Mouse (Mus musculus) cortical plate, adult 2 months (tissue): ENCODE measurements at regions not wholly inside any gene's neighbourhood (a gene's known extent, or its start where the extent isn't known, plus 50 kb on each side); places are given as distances from the start of the nearest gene placed in this dataset.
"Not testable (repeated sequence)": the region's sequence is repeated elsewhere in the genome, so short reads cannot be mapped to it uniquely, and the experiment has no call there.

Experiments
- H3K27ac ChIP-seq: fragments of 200-500 bp; 2 replicates; pipeline ENCODE4 v1.5.1; 2012; ENCODE audit warnings: low read length, control low read depth, inconsistent platforms; ENCODE audit not compliant: insufficient read depth
- H3K4me1 ChIP-seq: fragments of 200-500 bp; 2 replicates; pipeline ENCODE4 v1.6.1; 2011; ENCODE audit warnings: low read length; ENCODE audit not compliant: control insufficient read depth, insufficient read depth
- H3K4me3 ChIP-seq: fragments of 200-500 bp; 2 replicates; pipeline ENCODE4 v1.5.1; 2011; ENCODE audit warnings: mild to moderate bottlenecking, low read length, control low read depth; ENCODE audit not compliant: insufficient read depth
- CTCF ChIP-seq: fragments of 200-500 bp; IDR thresholded peaks from 2 replicates; pipeline ENCODE4 v1.5.1; 2011; ENCODE audit warnings: mild to moderate bottlenecking, control low read depth, low read length; ENCODE audit not compliant: insufficient read depth; ENCODE audit errors: extremely low read depth
- POLR2A ChIP-seq: fragments of 200-500 bp; IDR thresholded peaks from 2 replicates; pipeline ENCODE4 v1.6.1; 2011; ENCODE audit warnings: mild to moderate bottlenecking, low read length, control low read depth; ENCODE audit not compliant: insufficient read depth; ENCODE audit errors: extremely low read depth

GRCm38 (mm10) chr13:69129056-69129620 is 129.8 kb upstream of the Adcy2 start:
- Histone ChIP-seq H3K4me1 (no peaks in the 10 kb centered on the region), H3K27ac (no peak overlapping the region)
- TF ChIP-seq CTCF (no peak), POLR2A (no peak)

GRCm38 (mm10) chr13:69127522-69127921 is 128.2 kb upstream of the Adcy2 start:
- Histone ChIP-seq H3K27ac (no peak overlapping the region), H3K4me1 (no peaks in the 10 kb centered on the region), H3K4me3 (no peak overlapping the region)
- no peak for TF ChIP-seq POLR2A
- no peak for TF ChIP-seq CTCF

More at GRCm38 (mm10) chr13:69129056-69129620, 129.8 kb upstream of the Adcy2 start:
- H3K4me3 ChIP-seq = no peak overlapping the region

GRCm38 (mm10) chr13:69118743-69119142 is 119.4 kb upstream of the Adcy2 start:
- H3K4me3 ChIP-seq, H3K4me1 ChIP-seq, H3K27ac ChIP-seq: not testable (repeated sequence)

- TF ChIP-seq CTCF (no peak), POLR2A (no peak)
- H3K4me3 ChIP-seq = no peak overlapping the region
- H3K4me1 ChIP-seq = no peaks in the 10 kb centered on the region
- no peak overlapping the region for H3K27ac ChIP-seq
Observed at GRCm38 (mm10) chr13:69109168-69109567, 109.8 kb upstream of the Adcy2 start.

- H3K4me3 ChIP-seq = no peak overlapping the region
- no peak overlapping the region for H3K27ac ChIP-seq
- no peaks in the 10 kb centered on the region for H3K4me1 ChIP-seq
- TF ChIP-seq CTCF = peak; percentile 43
- TF ChIP-seq POLR2A = no peak
Observed at GRCm38 (mm10) chr13:69086613-69087012, 87.3 kb upstream of the Adcy2 start.

GRCm38 (mm10) chr13:69070336-69070735 is 71.0 kb upstream of the Adcy2 start:
- H3K4me3 ChIP-seq = no peak overlapping the region
- TF ChIP-seq POLR2A (no peak), CTCF (no peak)
- no peak overlapping the region for H3K27ac ChIP-seq
- no peaks in the 10 kb centered on the region for H3K4me1 ChIP-seq

GRCm38 (mm10) chr13:69069817-69070216 is 70.5 kb upstream of the Adcy2 start:
- no peak for TF ChIP-seq CTCF
- TF ChIP-seq POLR2A = no peak
- Histone ChIP-seq H3K4me3 (no peak overlapping the region), H3K27ac (no peak overlapping the region)

GRCm38 (mm10) chr13:69066636-69067035 is 67.3 kb upstream of the Adcy2 start:
- no peak for TF ChIP-seq POLR2A
- no peak for TF ChIP-seq CTCF
- no peak overlapping the region for H3K4me3 ChIP-seq
- no peaks in the 10 kb centered on the region for H3K4me1 ChIP-seq
- H3K27ac ChIP-seq = no peak overlapping the region

More at GRCm38 (mm10) chr13:69069817-69070216, 70.5 kb upstream of the Adcy2 start:
- no peaks in the 10 kb centered on the region for H3K4me1 ChIP-seq

GRCm38 (mm10) chr13:69065285-69065684 is 65.9 kb upstream of the Adcy2 start:
- TF ChIP-seq POLR2A (no peak), CTCF (no peak)
- no peak overlapping the region for H3K4me3 ChIP-seq
- no peak overlapping the region for H3K27ac ChIP-seq

GRCm38 (mm10) chr13:69062692-69063233 is 63.4 kb upstream of the Adcy2 start:
- no peak overlapping the region for H3K4me3 ChIP-seq
- TF ChIP-seq POLR2A = no peak
- no peak for TF ChIP-seq CTCF
- H3K4me1 ChIP-seq = peaks cover 2% of the 10 kb centered on the region; the same call in 1 of the 2 replicates
- no peak overlapping the region for H3K27ac ChIP-seq

More at GRCm38 (mm10) chr13:69065285-69065684, 65.9 kb upstream of the Adcy2 start:
- H3K4me1 ChIP-seq = peaks cover under 1% of the 10 kb centered on the region; the same call in 1 of the 2 replicates

GRCm38 (mm10) chr13:69061436-69061835 is 62.1 kb upstream of the Adcy2 start:
- TF ChIP-seq POLR2A (no peak), CTCF (no peak)
- peaks cover 2% of the 10 kb centered on the region; the same call in 1 of the 2 replicates for H3K4me1 ChIP-seq
- H3K4me3 ChIP-seq = no peak overlapping the region
- H3K27ac ChIP-seq = no peak overlapping the region
